Mouse (Mus musculus) G1E-ER4 (cell line): ENCODE results near the gene Rps18. TPM values are rescaled to one million over a fixed set of nuclear protein-coding genes. Genes with fewer than 3 reads are reported as not detected.

Experiments
- GATA1 ChIP-seq: IDR thresholded peaks from one replicate; pipeline ENCODE4 v1.8.0; 2012; ENCODE audit warnings: low read length, inconsistent platforms
- polyA plus RNA-seq: library from polyadenylated mRNA; stranded (reverse); fragments of >175 nt; gene quantifications from 2 replicates; pipeline ENCODE4 v1.2.3, GENCODE M21; 2012

Gene Rps18
- 364 and 1,526 TPM in 2 replicates for polyA plus RNA-seq

DNA sequence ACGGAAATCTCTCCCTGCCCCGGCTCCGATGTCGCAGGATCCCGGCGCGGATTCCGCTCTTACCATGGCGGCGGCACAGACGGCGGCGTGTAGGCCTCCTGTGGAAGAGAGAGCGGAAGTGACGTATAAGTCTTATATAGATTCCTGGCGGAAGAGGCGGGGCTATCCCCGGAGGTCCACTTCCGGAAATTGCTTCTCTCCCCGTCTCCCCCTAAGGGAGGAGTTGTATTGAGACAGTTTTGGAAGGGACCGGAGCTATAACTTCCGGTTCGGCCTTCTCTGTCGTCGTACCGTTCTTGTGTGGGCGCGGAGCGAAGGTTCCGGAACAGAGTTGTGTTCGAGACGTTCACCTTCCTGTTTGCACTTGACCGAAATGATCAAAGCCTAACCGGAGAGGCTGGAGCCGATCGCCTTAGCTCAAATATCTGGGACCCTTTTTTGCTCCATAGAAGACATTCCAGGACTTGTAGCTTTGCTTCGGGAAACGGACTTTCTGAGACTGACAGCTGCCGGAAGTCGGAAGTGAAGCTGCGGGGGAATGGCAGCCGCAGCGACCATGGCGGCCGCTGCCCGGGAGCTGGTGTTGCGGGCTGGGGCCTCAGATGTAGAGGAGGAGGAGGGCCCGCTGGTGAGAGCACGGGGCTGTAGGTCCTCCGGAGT lies at the start of gene Rps18, which contains the start of gene Vps52:
Rps18 (minus strand) TSS at position 447 of the 660 bp plus-strand sequence.
Vps52 (plus strand) TSS at position 258 of the 660 bp plus-strand sequence.
- TF ChIP-seq GATA1: no peak

DNA sequence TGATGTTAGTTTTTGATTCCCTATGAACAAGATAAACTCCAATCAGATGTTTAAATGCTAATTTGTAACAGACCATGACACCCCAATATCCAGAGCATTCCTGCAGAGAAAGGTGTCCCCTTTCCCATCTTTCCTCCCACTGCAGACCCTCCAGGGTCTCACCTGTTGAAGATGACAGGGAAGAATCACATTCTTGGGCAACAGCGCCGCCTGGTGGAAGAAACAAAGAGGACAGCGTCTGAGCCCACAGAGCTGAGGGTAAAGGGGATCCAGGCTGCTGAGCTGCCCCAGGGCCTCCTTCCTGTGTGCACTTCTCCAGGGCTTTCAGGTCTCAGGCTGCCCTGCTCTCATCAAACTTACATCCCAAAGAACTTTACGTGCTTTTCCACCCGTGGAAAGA lies 47.6 kb upstream of the Rps18 start:
- TF ChIP-seq GATA1: no peak

DNA sequence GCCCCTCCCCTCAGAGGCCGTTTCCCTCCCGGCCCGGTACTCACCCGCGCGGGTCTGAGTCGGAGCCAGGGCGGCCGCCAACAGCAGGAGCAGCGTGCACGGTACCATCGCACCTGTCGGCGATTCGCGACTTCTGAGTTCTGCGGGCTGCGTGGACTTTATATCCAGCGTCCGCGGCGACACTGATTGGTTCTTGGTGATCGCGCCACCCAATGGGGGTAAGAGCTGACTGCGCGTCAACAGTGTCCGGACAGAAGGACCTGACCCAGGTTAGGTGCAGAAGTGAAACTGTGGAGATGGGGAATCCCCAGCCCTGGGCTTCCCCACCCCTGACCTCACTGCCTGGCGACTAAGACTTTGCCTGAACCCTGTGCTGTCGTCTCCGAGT lies 44.3 kb upstream of the Rps18 start, which contains the start of gene H2-K1:
H2-K1 (minus strand) TSS at position 198 of the 388 bp plus-strand sequence.
- no peak for TF ChIP-seq GATA1

- no peak for TF ChIP-seq GATA1
Observed at GRCm38 (mm10) chr17:33999341-34000149, 43.7 kb upstream of the Rps18 start.

DNA sequence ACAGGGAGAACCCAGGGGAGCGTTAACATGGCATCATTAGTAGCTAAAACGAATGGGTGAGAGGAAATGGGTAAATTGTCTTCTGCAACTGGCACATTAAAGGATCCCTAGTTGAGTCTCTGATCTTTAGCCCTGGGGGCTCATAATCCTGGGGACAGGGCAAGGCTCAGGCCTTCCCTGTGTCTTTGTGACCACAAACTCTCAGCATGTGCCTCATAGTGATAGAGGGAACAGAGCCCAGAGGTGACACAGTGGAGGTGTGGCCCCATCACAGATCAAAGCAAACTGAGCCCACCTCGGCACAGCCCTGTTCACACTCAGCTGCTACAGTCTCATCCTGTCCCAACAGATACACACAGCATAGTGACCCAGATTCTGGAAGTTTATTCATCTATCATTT lies 39.9 kb upstream of the Rps18 start:
- TF ChIP-seq GATA1: no peak

DNA sequence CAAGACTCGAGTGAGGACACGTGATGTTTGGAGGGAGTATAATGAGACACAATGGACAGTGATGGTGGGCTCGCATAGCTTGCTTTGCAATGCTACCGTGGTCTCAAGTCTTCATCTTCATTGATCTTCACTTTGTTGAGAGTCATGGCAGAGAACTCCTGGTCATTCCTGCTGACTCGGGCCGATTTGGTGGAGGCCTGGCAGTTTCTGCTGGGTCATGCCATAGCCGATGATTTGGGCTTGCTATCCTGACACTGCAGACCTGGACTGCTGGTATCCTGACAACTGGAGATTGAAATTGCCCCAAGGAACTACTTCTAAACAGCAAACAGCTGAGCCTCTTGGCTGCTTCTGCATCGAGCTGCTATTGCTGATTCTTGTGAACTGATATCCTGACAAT lies 39.2 kb upstream of the Rps18 start:
- no peak for TF ChIP-seq GATA1

DNA sequence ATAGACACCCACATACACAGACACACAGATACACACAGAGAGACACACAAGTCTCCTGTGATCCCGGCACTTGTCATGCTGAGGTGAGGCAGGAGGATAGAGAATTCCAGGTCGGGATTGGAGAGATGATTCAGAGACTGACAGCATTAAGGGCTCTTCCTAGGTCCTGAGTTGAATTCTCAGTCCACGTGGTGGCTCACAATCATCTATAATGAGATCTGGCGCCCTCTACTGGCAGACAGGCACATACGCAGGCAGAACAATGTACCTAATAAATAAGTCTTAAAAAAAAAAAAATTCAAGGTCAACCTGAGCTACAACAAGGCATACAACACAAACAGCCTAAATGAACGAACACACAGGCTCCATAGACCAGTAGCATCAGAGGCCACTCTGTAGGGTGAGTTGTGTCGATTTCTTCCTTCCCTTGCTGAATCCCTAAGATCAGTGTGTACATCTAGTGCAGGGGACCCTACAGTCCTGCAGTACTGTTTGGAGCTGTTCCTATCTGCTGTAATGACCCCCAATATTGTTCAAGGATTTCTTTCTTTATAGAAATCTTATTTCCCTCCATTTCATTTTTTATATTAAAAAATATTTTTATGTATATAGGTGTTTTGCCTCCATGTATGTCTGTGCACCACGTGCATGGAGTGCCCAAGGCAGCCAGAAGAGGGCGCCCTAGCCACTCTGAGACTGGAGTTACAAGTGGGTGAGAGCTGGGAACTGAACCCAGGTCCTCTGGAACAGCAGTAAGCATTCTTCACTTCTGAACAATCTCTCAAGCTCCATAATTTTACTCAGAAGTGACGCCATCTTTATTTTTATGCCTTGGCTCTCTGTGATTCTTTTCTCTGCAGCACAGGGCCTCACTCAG lies 36.2 kb upstream of the Rps18 start:
- TF ChIP-seq GATA1: no peak

DNA sequence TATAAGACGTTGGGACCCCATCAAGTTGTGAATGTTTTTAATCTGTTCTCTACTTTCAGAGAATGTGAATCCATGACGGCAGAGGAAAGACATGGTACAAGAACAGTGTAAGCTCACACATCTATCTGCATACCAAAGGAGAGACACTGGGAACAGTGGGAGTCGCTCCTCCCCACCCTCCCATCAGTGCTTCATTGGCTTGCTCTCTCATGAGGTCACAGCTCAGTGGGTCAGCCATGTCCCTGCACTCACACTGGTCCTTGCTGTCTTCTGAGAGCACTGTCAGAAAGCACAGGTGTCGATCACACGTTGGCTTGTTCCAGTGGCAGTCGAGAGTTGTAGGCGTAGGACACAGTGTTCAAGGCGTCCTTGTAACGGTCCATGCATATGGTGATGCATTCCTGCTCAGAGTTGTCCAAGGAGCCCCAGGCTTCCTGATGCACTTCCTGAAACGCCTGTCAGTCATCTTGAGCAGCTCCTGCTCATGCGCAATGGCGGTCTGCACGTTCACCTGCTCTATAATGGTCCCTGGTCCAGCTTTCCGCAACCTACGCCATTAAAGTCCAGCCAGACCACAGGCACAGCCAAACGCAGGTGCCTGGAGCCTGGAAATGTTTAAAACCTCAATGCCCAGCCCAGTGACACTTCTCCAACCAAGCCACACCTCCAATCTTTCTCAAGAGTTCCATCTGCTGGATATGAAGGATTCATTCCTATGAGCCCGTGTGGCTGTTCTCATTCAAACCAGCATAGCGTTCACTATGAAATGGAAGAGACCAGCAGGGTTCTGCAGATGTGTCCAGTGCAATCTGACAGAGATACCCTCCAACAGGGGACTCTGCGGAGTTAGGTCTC lies 24.6 kb upstream of the Rps18 start:
- no peak for TF ChIP-seq GATA1

DNA sequence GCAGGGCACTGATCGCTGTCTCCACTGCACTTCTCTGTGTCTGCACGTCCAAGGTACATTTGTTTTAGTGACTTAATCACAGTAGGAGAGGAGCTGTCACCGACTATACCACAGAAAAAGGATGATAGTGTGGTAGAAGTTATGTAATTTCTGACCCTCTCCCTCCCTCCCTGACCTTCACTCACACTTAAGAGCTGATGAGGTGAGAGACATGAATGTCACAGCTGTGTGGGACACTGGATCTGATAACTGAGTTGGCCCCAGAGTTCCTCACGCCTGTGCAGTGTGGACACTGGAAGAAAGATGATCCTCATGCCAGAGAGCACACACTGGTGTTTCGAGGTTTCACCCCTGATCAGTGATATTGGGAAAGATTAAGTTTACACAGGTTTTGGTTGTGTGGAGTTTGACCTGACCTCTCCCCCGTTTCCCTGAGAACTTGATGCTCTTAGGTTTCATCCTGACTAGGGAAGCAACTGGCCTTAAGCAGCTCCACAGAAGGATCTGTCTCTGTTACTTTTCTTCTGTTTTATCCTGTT lies 23.8 kb upstream of the Rps18 start:
- TF ChIP-seq GATA1: no peak

- no peak for TF ChIP-seq GATA1
Observed at GRCm38 (mm10) chr17:33978631-33979031, 22.8 kb upstream of the Rps18 start.

GRCm38 (mm10) chr17:33977861-33978557 lies 22.2 kb upstream of the Rps18 start:
- no peak for TF ChIP-seq GATA1

GRCm38 (mm10) chr17:33973572-33973971 lies 17.8 kb upstream of the Rps18 start:
- no peak for TF ChIP-seq GATA1

DNA sequence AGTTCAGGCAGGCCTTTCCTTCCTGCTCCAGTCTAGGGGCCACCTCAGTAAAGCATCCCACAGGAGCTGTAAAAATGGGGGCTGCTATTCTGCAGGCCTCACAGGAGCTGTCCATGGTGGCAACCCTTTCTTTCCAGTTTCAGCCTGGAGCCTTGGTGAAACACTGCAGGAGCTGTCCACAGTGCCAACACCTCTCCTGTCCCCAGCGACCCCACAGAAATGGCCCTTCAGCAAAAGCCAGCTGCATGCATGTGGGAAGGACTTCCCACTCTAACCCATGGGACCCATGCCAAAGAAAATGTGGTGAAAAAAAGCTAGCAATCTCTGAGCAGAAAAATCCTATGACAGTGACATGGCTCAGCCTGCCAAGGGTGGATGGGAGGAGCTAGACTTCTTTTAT lies 16.9 kb upstream of the Rps18 start:
- no peak for TF ChIP-seq GATA1

- no peak for TF ChIP-seq GATA1
Observed at GRCm38 (mm10) chr17:33969394-33969793, 13.6 kb upstream of the Rps18 start.
